Mouse (Mus musculus) CH12.LX (cell line): ENCODE data around the gene Ppp4c. TPM values are rescaled to one million over a fixed set of nuclear protein-coding genes. Genes with fewer than 3 reads are reported as not detected.

Experiments
- DNase-seq: peaks from one replicate; pipeline ENCODE4 v3.0.0-alpha.2; 2013; ENCODE audit errors: extremely low read depth
- H3K27ac ChIP-seq: 2 replicates; pipeline ENCODE4 v1.5.1; 2012; ENCODE audit warnings: low read depth, mild to moderate bottlenecking, control low read depth, moderate library complexity; ENCODE audit not compliant: insufficient read depth
- H3K27me3 ChIP-seq: replicated peaks from 2 replicates; pipeline ENCODE3; 2012; ENCODE audit warnings: inconsistent platforms
- H3K36me3 ChIP-seq, 2 experiments: replicated peaks in 1 of 2; 2 replicates each; pipeline versions ENCODE3 to v1.6.1; 2012; ENCODE audit warnings: inconsistent platforms in 1 of 2, low read length in 1 of 2, mild to moderate bottlenecking in 1 of 2, mixed read lengths in 1 of 2, moderate library complexity in 1 of 2; ENCODE audit not compliant: control insufficient read depth in 1 of 2, insufficient read depth in 1 of 2
- H3K4me1 ChIP-seq, 2 experiments: 2 replicates each; pipeline ENCODE4 v1.6.1; 2012; ENCODE audit warnings: inconsistent platforms in 1 of 2, moderate library complexity in 1 of 2; ENCODE audit not compliant: insufficient read depth in 2 of 2, control insufficient read depth in 1 of 2
- H3K4me2 ChIP-seq: 2 replicates; pipeline ENCODE4 v1.6.1; 2012; ENCODE audit warnings: low read depth, mild to moderate bottlenecking, control low read depth; ENCODE audit not compliant: poor library complexity, insufficient read depth, severe bottlenecking
- H3K4me3 ChIP-seq, 3 experiments: fragments of 150-350 bp in 1 of 3; sonication (generic) in 1 of 3; replicated peaks in 1 of 3; 2 replicates each; pipeline versions ENCODE3 to v1.5.1; 2011 to 2012; ENCODE audit warnings: low read depth in 2 of 3, low read length in 2 of 3, mild to moderate bottlenecking in 2 of 3, moderate library complexity in 2 of 3, control low read depth in 1 of 3, improper control_type of control experiment in 1 of 3, inconsistent platforms in 1 of 3, mixed read lengths in 1 of 3; ENCODE audit not compliant: poor library complexity in 1 of 3
- H3K79me2 ChIP-seq: replicated peaks from 2 replicates; pipeline ENCODE4 v1.6.1; 2012; ENCODE audit warnings: mild to moderate bottlenecking, moderate library complexity; ENCODE audit not compliant: control insufficient read depth, poor library complexity, insufficient read depth, severe bottlenecking; ENCODE audit errors: extremely low read depth
- H3K9ac ChIP-seq: 2 replicates; pipeline ENCODE4 v1.6.1; 2012; ENCODE audit warnings: low read depth, mild to moderate bottlenecking, control low read depth, moderate library complexity; ENCODE audit not compliant: insufficient read depth
- H3K9me3 ChIP-seq: replicated peaks from 2 replicates; pipeline ENCODE3; 2012; ENCODE audit warnings: low read length, inconsistent platforms, mixed read lengths
- BHLHE40 ChIP-seq: IDR thresholded peaks from 2 replicates; pipeline ENCODE4 v1.6.1; 2011; ENCODE audit warnings: mild to moderate bottlenecking, low read depth, low read length, improper control_type of control experiment
- CHD1 ChIP-seq: IDR thresholded peaks from 2 replicates; pipeline ENCODE4 v1.6.1; 2012; ENCODE audit warnings: low read depth, low read length, improper control_type of control experiment, inconsistent platforms
- CHD2 ChIP-seq: IDR thresholded peaks from 2 replicates; pipeline ENCODE4 v1.6.1; 2011; ENCODE audit warnings: low read length, improper control_type of control experiment
- E2F4 ChIP-seq: IDR thresholded peaks from 2 replicates; pipeline ENCODE4 v1.6.1; 2011; ENCODE audit warnings: low read depth, low read length, improper control_type of control experiment; ENCODE audit not compliant: insufficient replicate concordance
- EP300 ChIP-seq: IDR thresholded peaks from 2 replicates; pipeline ENCODE4 v1.6.1; 2011; ENCODE audit warnings: low read length, improper control_type of control experiment
- GABPA ChIP-seq: IDR thresholded peaks from 2 replicates; pipeline ENCODE4 v1.6.1; 2012; ENCODE audit warnings: low read depth, low read length, improper control_type of control experiment, inconsistent platforms; ENCODE audit not compliant: insufficient replicate concordance
- KAT2A ChIP-seq: IDR thresholded peaks from 2 replicates; pipeline ENCODE4 v1.6.1; 2012; ENCODE audit warnings: low read length, improper control_type of control experiment, inconsistent platforms; ENCODE audit not compliant: insufficient replicate concordance
- MAX ChIP-seq: IDR thresholded peaks from 2 replicates; pipeline ENCODE4 v1.6.1; 2011; ENCODE audit warnings: low read length, improper control_type of control experiment
- MAZ ChIP-seq: IDR thresholded peaks from 2 replicates; pipeline ENCODE4 v1.6.1; 2012; ENCODE audit warnings: low read depth, mild to moderate bottlenecking, inconsistent platforms, low read length, improper control_type of control experiment, moderate library complexity
- MEF2A ChIP-seq: IDR thresholded peaks from 2 replicates; pipeline ENCODE4 v1.6.1; 2014; ENCODE audit warnings: low read depth, mild to moderate bottlenecking, inconsistent platforms, low read length, improper control_type of control experiment, borderline replicate concordance
- NELFE ChIP-seq: IDR thresholded peaks from 2 replicates; pipeline ENCODE4 v1.6.1; 2011; ENCODE audit warnings: low read depth, low read length, improper control_type of control experiment
- NRF1 ChIP-seq: IDR thresholded peaks from 2 replicates; pipeline ENCODE4 v1.6.1; 2014; ENCODE audit warnings: low read depth, mild to moderate bottlenecking, inconsistent platforms, low read length, improper control_type of control experiment, moderate library complexity
- PAX5 ChIP-seq: IDR thresholded peaks from 2 replicates; pipeline ENCODE4 v1.6.1; 2012; ENCODE audit warnings: low read length, inconsistent platforms, mixed read lengths
- POLR2A ChIP-seq: IDR thresholded peaks from 2 replicates; pipeline ENCODE4 v1.6.1; 2011; ENCODE audit warnings: low read depth, mild to moderate bottlenecking, improper control_type of control experiment, low read length
- RCOR1 ChIP-seq: conservative IDR thresholded peaks from 2 replicates; pipeline ENCODE4 v1.6.1; 2012; ENCODE audit warnings: low read depth, mild to moderate bottlenecking, inconsistent platforms, low read length, improper control_type of control experiment
- SIN3A ChIP-seq: IDR thresholded peaks from 2 replicates; pipeline ENCODE4 v1.6.1; 2012; ENCODE audit warnings: low read length, improper control_type of control experiment, inconsistent platforms
- USF1 ChIP-seq: IDR thresholded peaks from 2 replicates; pipeline ENCODE4 v1.6.1; 2014; ENCODE audit warnings: low read depth, mild to moderate bottlenecking, inconsistent platforms, low read length, improper control_type of control experiment
- ZC3H11A ChIP-seq: IDR thresholded peaks from 2 replicates; pipeline ENCODE4 v1.6.1; 2012; ENCODE audit warnings: low read depth, mild to moderate bottlenecking, inconsistent platforms, low read length, improper control_type of control experiment
- ZKSCAN1 ChIP-seq: IDR thresholded peaks from 2 replicates; pipeline ENCODE4 v1.6.1; 2012; ENCODE audit warnings: low read depth, inconsistent platforms, low read length, improper control_type of control experiment, borderline replicate concordance
- dilution Hi-C: fragments of 300-500 bp; cut with MboI; formaldehyde crosslinking; loops from 2 replicates; pipeline ENCODE4 v1.14.3; 2020; ENCODE audit warnings: low sequenced_read_pairs; ENCODE audit not compliant: extremely low pct_unique_long_range_greater_than_20kb, extremely low pct_ligation_motif_present
- in situ Hi-C: fragments of 300-500 bp; cut with MboI; formaldehyde crosslinking; loops from 3 replicates; pipeline ENCODE4 v1.14.3; 2019; ENCODE audit warnings: low sequenced_read_pairs, low pct_ligation_motif_present, low pct_unique_long_range_greater_than_20kb, mixed read lengths
- polyA plus RNA-seq: library from polyadenylated mRNA; unstranded; fragments of >175 nt; gene quantifications from 2 replicates; pipeline ENCODE4 v1.2.1, GENCODE M21; 2012; ENCODE audit warnings: low read depth; ENCODE audit not compliant: insufficient read length
- total RNA-seq, 2 experiments: library from RNA; depleted of rRNA; stranded (reverse); fragments of 300-350 nt in 1 of 2; fragments of >200 nt in 1 of 2; gene quantifications; 2 replicates each; pipeline ENCODE4 v1.2.3; 2012 to 2014

Ppp4c gene
- total and polyA plus RNA-seq, 3 experiments: 161 to 213 (median 195) TPM

- DNase-seq: no peak
- Histone ChIP-seq H3K9me3 (no peaks in the 10 kb centered on the region), H3K27me3 (no peaks in the 10 kb centered on the region), H3K79me2 (peaks cover 1% of the 10 kb centered on the region; the same call in 1 of the 2 replicates), H3K36me3 (peaks cover 0 to 4% of the 10 kb centered on the region in 2 experiments), H3K4me2 (no peak overlapping the region), H3K4me3 (no peak overlapping the region), H3K9ac (no peak overlapping the region), H3K4me1 (peaks cover 0 to 17% of the 10 kb centered on the region in 2 experiments; a peak in 2 of 4 replicates), H3K27ac (no peak overlapping the region)
- dilution Hi-C loops (no loop called here), in situ Hi-C loops (no loop called here)
- TF ChIP-seq NRF1: no peak
- no peak for TF ChIP-seq CHD2
- TF ChIP-seq SIN3A: no peak
- no peak for TF ChIP-seq NELFE
- no peak for TF ChIP-seq KAT2A
- no peak for TF ChIP-seq E2F4
- TF ChIP-seq PAX5: no peak
- no peak for TF ChIP-seq ZKSCAN1
- no peak for TF ChIP-seq ZC3H11A
- TF ChIP-seq POLR2A: no peak
Measured at GRCm38 (mm10) chr7:126803751-126804150, 11.5 kb upstream of the Ppp4c start.

- no peak overlapping the region for H3K27ac ChIP-seq
- H3K4me2 ChIP-seq: no peak overlapping the region
- H3K36me3 ChIP-seq: peaks cover 0 to 4% of the 10 kb centered on the region in 2 experiments
- no peak overlapping the region for H3K9ac ChIP-seq
- H3K79me2 ChIP-seq: peaks cover 7% of the 10 kb centered on the region
- H3K4me3 ChIP-seq: no peak overlapping the region
- in situ Hi-C loops: no loop called here
- H3K9me3 ChIP-seq: no peaks in the 10 kb centered on the region
- TF ChIP-seq GABPA (no peak), CHD1 (no peak)
- peaks cover 0 to 16% of the 10 kb centered on the region in 2 experiments; a peak in 2 of 4 replicates for H3K4me1 ChIP-seq
- dilution Hi-C loops: no loop called here
- DNase-seq: no peak
- no peaks in the 10 kb centered on the region for H3K27me3 ChIP-seq
Measured at GRCm38 (mm10) chr7:126803181-126803580, 10.9 kb upstream of the Ppp4c start.

GRCm38 (mm10) chr7:126802134-126802889, 10.0 kb upstream of the Ppp4c start:
- Histone ChIP-seq H3K4me3 (no peak overlapping the region), H3K27ac (no peak overlapping the region), H3K4me1 (peaks cover 0 to 9% of the 10 kb centered on the region in 2 experiments; a peak in 2 of 4 replicates), H3K36me3 (peaks cover 3 to 9% of the 10 kb centered on the region in 2 experiments), H3K79me2 (peaks cover 16% of the 10 kb centered on the region), H3K4me2 (no peak overlapping the region), H3K27me3 (no peaks in the 10 kb centered on the region), H3K9ac (no peak overlapping the region), H3K9me3 (no peaks in the 10 kb centered on the region)
- TF ChIP-seq MAZ (no peak), MAX (no peak), RCOR1 (no peak), BHLHE40 (no peak), NRF1 (no peak), ZKSCAN1 (no peak), USF1 (no peak), SIN3A (no peak), MEF2A (no peak), EP300 (no peak)
- in situ Hi-C loops (no loop called here), dilution Hi-C loops (no loop called here)
- DNase-seq: no peak
